Mouse (Mus musculus): ENCODE results near the gene Insc. TPM values are rescaled to one million over a fixed set of nuclear protein-coding genes. Genes with fewer than 3 reads are reported as not detected.

The Insc gene
- total RNA-seq, 2 experiments from 2014 or later: not detected

GRCm38 (mm10) chr7:114753471-114753870 lies 10.0 kb downstream of the Insc start:
- no peak for ATAC-seq (replicated peaks; ENCODE audit: low FRiP score, low TSS enrichment, poor library complexity, severe bottlenecking)

GRCm38 (mm10) chr7:114754196-114754595 lies 10.7 kb downstream of the Insc start:
- no peak; the same call in 1 of the 2 replicates for ATAC-seq (replicated peaks; ENCODE audit: low FRiP score, low TSS enrichment, poor library complexity, severe bottlenecking)

GRCm38 (mm10) chr7:114754626-114755025 lies 11.1 kb downstream of the Insc start:
- ATAC-seq (replicated peaks; ENCODE audit: low FRiP score, low TSS enrichment, poor library complexity, severe bottlenecking): no peak

GRCm38 (mm10) chr7:114762660-114763059 lies 19.2 kb downstream of the Insc start:
- ATAC-seq (replicated peaks; ENCODE audit: low FRiP score, low TSS enrichment, poor library complexity, severe bottlenecking): peak; percentile 66

- no peak for ATAC-seq (replicated peaks; ENCODE audit: low FRiP score, low TSS enrichment, poor library complexity, severe bottlenecking)
Observed at GRCm38 (mm10) chr7:114765273-114765672, 21.8 kb downstream of the Insc start.

- peak; percentile 93 for ATAC-seq (replicated peaks; ENCODE audit: low FRiP score, low TSS enrichment, poor library complexity, severe bottlenecking)
Observed at GRCm38 (mm10) chr7:114766523-114766922, 23.0 kb downstream of the Insc start.

- ATAC-seq (replicated peaks; ENCODE audit: low FRiP score, low TSS enrichment, poor library complexity, severe bottlenecking): no peak
Observed at GRCm38 (mm10) chr7:114768516-114768915, 25.0 kb downstream of the Insc start.

GRCm38 (mm10) chr7:114769041-114769440 lies 25.5 kb downstream of the Insc start:
- ATAC-seq (replicated peaks; ENCODE audit: low FRiP score, low TSS enrichment, poor library complexity, severe bottlenecking): no peak

GRCm38 (mm10) chr7:114770586-114770985 lies 27.1 kb downstream of the Insc start:
- no peak for ATAC-seq (replicated peaks; ENCODE audit: low FRiP score, low TSS enrichment, poor library complexity, severe bottlenecking)

GRCm38 (mm10) chr7:114771801-114772200 lies 28.3 kb downstream of the Insc start:
- ATAC-seq (replicated peaks; ENCODE audit: low FRiP score, low TSS enrichment, poor library complexity, severe bottlenecking): peak; percentile 77

GRCm38 (mm10) chr7:114773781-114774180 lies 30.3 kb downstream of the Insc start:
- ATAC-seq (replicated peaks; ENCODE audit: low FRiP score, low TSS enrichment, poor library complexity, severe bottlenecking): no peak

GRCm38 (mm10) chr7:114775856-114776255 lies 32.4 kb downstream of the Insc start:
- no peak for ATAC-seq (replicated peaks; ENCODE audit: low FRiP score, low TSS enrichment, poor library complexity, severe bottlenecking)

- no peak for ATAC-seq (replicated peaks; ENCODE audit: low FRiP score, low TSS enrichment, poor library complexity, severe bottlenecking)
Observed at GRCm38 (mm10) chr7:114778156-114778770, 34.8 kb downstream of the Insc start.

- no peak for ATAC-seq (replicated peaks; ENCODE audit: low FRiP score, low TSS enrichment, poor library complexity, severe bottlenecking)
Observed at GRCm38 (mm10) chr7:114779056-114779660, 35.7 kb downstream of the Insc start.

GRCm38 (mm10) chr7:114783291-114783690 lies 39.8 kb downstream of the Insc start:
- no peak for ATAC-seq (replicated peaks; ENCODE audit: low FRiP score, low TSS enrichment, poor library complexity, severe bottlenecking)

GRCm38 (mm10) chr7:114791087-114791486 lies 47.6 kb downstream of the Insc start:
- ATAC-seq (replicated peaks; ENCODE audit: low FRiP score, low TSS enrichment, poor library complexity, severe bottlenecking): no peak

GRCm38 (mm10) chr7:114792026-114792425 lies 48.5 kb downstream of the Insc start:
- no peak for ATAC-seq (replicated peaks; ENCODE audit: low FRiP score, low TSS enrichment, poor library complexity, severe bottlenecking)

- no peak for ATAC-seq (replicated peaks; ENCODE audit: low FRiP score, low TSS enrichment, poor library complexity, severe bottlenecking)
Observed at GRCm38 (mm10) chr7:114794400-114794799, 50.9 kb downstream of the Insc start.

GRCm38 (mm10) chr7:114802576-114802975 lies 59.1 kb downstream of the Insc start:
- no peak for ATAC-seq (replicated peaks; ENCODE audit: low FRiP score, low TSS enrichment, poor library complexity, severe bottlenecking)

- peak; percentile 57; the same call in 1 of the 2 replicates for ATAC-seq (replicated peaks; ENCODE audit: low FRiP score, low TSS enrichment, poor library complexity, severe bottlenecking)
Observed at GRCm38 (mm10) chr7:114805311-114805710, 61.8 kb downstream of the Insc start.

- no peak for ATAC-seq (replicated peaks; ENCODE audit: low FRiP score, low TSS enrichment, poor library complexity, severe bottlenecking)
Observed at GRCm38 (mm10) chr7:114807343-114807742, 63.8 kb downstream of the Insc start.

Data from megakaryocyte-erythroid progenitor cell, adult 5-6 weeks (primary cell).